Mouse (Mus musculus) kidney, adult 9 months (tissue): ENCODE measurements at regions not wholly inside any gene's neighbourhood (a gene's known extent, or its start where the extent isn't known, plus 50 kb on each side); places are given as distances from the start of the nearest gene placed in this dataset.

ENCODE experiments used
- DNase-seq: peaks from one replicate; pipeline ENCODE4 v3.0.0; 2022

DNA sequence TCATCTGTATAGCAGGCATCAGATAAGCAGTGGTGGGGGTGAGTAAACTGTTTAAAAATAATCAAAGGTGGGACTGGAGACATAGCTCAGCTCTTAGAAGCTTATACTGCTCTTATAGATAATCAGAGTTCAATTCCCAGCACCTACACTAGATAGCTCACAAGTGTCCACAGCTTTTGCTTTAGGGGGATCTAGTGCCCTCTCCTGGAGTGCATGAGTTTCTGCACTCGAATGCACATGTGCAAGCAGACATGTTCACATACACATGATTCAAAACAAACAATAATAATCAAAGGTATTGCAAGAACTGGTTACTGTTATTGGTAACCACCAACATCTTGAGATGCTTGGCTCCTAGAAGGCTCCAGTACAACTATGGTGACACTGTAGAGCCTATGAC, 343.3 kb downstream of the Gpam start:
- no peak for DNase-seq

DNA sequence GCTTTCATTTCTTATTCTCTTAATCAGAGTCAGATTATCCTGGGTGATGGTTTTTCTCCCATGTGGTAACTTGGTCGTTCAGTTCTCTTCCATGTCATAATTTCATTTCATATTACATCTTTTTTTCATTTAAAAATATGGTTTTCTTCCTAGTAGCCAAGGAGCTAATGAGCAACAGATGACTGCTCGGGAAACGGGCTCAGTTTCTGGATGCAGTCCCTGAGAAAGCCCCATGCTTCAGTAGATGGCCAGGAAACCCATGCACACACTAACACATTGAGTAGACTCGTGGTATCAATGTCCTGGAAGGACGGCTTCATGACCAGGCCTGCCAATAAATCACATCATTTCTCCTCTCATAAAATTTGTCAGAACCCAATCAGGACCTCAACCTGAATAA, 369.3 kb downstream of the Gpam start:
- no peak for DNase-seq

DNA sequence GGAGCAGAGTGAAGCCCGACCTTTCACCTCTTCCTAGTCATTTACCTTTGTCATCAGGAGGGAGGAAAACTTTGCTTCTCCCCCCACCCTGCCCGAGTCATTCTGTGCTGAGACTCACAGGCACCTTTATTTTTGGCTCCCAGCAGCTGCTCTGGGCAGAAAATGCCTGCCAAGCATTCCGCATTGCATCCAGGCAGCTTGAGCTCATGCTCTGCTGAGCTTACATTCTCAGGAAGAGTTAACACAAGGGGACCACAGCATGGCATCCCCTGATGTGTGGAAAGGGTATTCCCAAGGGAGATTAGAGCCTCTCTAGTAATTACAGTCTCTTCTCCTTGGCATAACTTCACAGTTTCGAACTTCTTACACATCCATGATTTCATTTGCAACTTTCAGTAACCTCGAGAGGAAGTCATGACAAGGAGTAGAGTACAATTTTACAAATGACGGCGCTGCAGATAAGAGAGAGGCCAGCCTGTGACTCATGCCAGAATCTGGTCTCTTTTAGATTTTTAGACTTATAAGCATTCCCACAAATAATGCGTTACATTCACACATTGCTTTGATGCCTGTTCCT, 370.3 kb downstream of the Gpam start:
- no peak for DNase-seq

DNA sequence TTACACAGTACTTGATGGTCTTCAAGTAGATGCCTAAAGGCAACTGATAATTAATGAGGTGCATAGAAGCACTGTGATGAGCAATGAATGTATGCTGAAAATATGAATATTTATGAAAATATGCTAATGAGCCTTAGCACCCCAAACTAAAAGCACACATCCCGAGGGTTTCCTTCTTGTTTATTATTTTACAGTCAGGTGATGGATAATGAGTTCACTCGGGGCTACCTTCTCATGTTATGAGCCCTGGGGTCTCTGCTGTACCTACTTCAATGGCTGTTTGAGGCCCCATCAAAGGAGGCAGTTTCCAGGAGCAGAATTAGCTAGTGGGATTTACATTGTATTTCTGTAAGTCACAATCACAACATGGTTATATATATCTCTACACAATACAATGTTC, 371.6 kb downstream of the Gpam start:
- no peak for DNase-seq

DNA sequence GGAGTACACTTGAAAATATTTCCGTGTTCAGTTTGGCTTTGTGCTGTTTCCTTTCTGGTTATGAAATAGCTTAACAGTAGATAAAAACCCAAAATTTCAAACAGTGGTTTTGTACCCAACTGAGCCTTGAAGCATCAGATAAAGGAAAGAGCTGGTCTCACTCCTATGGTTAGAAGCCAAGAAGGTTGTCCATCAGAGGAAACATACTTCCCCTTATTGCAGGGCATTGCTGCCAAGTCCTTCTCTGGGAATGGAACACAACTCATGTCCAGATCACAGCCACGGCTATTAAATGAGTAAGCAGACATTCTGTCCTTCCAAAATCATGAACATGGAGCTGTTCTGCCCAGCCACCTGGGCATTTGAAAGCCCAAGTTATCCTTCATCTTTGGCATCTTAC, 393.1 kb downstream of the Gpam start:
- DNase-seq: no peak

DNA sequence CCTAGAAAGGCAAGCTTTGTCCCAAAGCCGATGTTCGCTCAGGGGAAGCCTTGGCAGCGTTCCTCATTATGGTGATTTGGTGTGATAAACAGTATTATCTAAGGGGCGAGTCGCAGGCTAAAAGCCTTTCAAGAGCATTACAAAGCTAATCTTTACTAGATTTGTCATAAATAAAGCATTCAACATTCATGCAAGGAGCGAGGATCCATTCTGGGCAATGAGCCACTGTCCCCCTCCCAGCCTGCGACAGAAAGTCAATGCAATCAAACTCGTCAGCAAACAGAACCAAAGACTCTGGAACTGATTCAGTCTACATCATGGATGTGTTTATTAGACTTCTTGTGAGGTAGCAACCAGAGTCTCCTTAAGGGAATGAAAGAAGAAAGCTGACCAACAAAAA, 395.3 kb downstream of the Gpam start:
- DNase-seq: no peak

DNA sequence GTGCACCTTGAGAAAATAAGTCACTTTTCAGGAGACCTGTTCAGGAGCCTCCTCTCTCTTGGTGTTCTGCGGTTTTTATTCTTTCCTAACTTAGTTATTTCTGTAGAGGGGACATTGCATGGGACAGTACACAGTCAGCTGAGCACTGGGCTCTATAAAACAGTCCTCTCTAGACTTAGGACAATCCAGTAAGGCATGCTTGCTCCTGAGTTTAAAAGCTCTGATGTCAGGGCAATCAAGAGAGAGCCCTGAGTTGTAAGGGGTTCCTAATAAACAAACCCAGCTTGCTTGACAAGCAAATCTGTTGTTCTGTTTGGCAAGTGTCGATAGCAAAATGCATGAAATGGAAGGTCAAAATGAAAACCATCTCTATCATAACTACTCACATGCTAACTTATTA, 395.7 kb downstream of the Gpam start:
- no peak for DNase-seq

DNA sequence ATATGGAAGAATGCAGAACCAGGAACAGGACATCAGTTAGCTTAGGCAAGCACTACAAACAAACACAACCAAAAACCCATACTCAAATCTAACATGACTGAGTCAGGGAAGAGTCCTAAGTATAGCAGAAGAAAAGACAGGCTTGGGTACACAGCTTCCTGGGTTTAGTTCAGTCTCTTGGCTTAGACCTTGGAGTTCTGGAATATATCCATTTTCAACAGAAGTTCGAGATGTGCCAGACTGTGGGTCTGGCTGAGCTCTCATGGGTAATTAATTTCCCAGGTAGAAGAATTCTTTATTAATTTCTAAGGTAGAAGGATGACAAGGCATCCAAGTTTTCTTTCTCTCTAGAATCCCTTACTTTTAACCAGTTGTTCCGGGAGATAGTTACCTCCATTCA, 396.2 kb downstream of the Gpam start:
- DNase-seq: no peak

DNA sequence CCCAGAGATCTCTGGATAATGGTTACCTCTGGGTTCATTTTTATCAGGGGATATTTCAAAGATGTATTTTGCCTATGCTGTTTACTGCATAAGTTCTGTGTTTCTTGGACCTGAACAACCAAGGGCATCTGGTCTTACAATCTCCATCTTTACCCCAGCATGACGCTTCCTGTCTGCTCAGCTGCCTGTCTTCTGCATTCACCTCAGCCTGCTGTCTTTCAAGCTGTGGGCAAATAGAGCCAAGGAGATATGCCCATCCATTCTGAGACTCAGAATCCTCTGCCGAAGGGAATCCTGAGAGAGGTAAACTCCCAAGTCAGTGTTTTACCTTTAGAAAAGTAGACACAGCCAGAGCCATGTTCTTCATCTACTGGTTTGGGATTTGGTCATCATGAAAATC, 396.7 kb downstream of the Gpam start:
- DNase-seq: no peak

DNA sequence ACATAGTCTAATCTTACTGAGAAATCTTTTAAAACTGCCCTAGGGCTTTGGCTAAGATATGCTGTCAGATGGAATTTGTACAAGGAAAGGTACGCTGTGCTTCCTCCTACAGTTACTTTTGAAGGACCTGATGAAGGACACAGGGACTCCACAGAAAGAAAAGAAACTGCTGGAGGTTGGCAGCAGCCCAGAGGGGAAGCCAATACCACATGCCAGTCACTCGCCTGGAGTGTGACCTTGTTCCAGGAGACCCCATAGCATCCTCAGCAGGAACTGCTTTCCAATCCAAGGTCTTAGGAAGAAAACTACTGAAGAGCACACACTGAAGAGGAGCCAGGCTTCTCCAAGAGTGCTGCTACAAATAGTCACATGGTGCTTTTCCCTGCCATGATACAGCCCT, 404.9 kb downstream of the Gpam start:
- peak; percentile 11 for DNase-seq

DNA sequence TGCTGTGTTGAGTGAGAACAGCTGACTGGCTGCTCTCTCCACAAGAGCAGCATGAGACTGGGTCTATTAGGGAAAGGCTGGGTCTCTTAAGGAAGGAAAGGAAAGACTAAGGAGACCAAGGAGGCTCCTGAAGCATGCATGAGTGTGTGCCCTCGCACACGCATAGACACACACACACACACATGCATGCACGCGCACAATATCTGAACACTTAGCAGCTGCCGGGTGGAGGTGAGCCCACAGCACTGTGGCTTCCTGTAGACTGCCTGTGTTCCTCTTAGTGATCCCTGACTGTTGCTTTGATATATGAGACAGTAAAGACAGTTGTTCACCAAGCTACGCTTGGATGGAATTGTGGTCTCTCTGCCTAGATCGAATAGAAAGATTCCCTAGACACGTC, 429.6 kb downstream of the Gpam start:
- no peak for DNase-seq

DNA sequence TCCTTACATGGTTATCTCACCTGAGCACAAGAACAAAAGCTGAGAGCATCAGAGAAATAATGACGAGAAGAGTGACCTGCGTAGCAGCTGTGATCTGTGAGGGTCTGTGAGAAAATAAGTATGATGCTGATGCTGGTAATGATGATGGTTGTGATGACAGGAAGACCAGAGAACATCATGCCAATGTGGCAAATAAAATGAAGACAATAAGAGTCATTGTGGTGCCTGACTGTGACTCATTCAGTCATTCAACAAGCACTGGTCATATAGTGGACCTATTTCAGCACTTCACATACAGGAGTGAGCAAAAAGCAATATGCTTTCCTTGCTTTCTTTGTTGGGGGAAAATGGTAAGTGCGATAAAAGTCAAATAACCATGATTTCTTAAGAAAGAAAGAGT, 433.3 kb downstream of the Gpam start:
- no peak for DNase-seq

DNA sequence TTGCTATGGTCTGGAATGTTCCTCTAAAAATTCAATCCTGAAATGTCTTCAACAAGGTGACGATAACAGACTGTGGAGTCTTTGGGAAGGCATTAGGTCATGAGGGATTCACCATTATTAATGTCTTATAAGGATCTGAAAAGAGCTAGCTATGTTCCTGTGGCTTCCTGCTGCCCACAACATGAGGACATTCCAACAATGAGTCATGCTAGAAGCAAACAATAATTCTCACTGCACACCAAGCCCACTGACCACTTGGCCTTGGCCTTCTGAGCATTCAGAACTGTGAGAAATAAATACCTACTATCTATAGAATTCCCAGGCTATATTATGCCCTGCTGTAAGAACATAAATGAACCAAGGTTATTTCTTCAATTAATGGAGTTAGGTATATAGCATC, 433.9 kb downstream of the Gpam start:
- no peak for DNase-seq

DNA sequence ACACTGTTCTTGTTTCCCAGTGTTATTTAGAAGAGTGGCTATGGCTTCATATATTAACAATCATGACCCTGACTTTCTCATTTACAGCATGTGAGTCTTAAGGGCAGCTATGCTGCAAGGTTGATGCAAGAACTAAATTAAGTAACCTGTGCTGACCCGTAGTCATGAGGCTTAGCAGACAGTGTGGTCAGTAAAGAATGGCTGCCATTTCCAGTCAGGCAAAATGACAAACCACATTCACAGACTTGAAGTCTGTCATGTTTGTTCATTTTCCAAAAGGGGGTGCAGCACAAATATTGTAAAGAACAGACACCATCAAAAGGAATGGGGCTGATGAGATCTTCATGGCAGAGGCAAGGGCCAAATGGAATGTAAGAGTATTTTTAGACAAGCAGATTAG, 435.2 kb downstream of the Gpam start:
- no peak for DNase-seq

DNA sequence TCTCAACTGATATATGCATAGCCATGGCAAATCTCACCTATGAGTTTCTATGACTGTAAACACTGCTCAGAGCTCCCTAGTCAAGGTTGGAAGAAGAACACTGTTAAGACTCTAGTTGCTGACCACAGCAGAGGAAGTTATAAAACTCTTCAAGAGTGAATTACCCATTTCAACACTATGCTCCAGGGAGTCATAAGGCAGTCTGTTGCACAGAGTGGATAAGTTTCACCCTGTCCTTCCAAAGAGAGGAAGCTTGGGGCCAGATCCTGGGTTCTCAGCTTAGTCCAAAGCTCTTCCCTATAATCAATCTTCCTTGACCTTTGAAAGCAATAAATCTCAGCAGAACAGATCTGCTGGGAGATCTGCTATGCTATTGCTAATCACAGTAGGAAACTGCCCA, 438.4 kb downstream of the Gpam start:
- DNase-seq: peak; percentile 13

DNA sequence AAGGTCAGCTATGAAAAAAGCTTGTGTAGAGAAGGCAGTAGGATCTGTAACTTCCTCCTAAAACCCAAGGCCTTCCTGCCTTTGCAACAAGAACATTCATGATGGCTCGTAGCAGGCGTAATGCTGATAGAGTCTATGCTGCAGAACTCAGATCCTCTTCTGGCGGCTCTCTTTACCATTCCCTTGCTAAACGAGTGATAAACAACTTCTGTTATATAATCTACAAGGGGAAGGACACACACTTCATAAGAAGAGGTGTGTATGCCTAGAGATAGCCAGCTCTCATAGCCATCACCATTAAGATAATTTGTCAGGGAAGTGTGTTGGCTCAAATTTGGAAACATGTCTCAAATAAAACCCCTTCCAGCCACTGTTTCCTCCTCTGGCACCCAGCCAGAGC, 441.9 kb downstream of the Gpam start:
- no peak for DNase-seq
